Mouse (Mus musculus) frontal cortex, postnatal 25 days (tissue): ENCODE measurements around the gene Adam1b.
"Not testable (repeated sequence)": the region's sequence is repeated elsewhere in the genome, so short reads cannot be mapped to it uniquely, and the experiment has no call there.

Source experiments
- DNase-seq, 2 experiments: peaks; one replicate each; pipeline ENCODE4 v3.0.0; 2022; ENCODE audit warnings: low spot score in 2 of 2

Adam1b gene

GRCm38 (mm10) chr5:121503231-121503630 is at the start of gene Adam1b:
TSS of gene Adam1b (minus strand) at chr5:121503435.
- no peak for DNase-seq

GRCm38 (mm10) chr5:121549196-121549595 is 46.0 kb upstream of the Adam1b start:
- no peak for DNase-seq

GRCm38 (mm10) chr5:121547084-121547483 is 43.8 kb upstream of the Adam1b start:
- no peak for DNase-seq

GRCm38 (mm10) chr5:121546530-121546895 is 43.3 kb upstream of the Adam1b start:
- peak; percentile 24 to 31 for DNase-seq

GRCm38 (mm10) chr5:121545793-121546529 is 42.7 kb upstream of the Adam1b start, which contains the start of gene Mapkapk5:
TSS of gene Mapkapk5 (minus strand) at chr5:121545905.
- DNase-seq: peak; percentile 96 to 98

DNA sequence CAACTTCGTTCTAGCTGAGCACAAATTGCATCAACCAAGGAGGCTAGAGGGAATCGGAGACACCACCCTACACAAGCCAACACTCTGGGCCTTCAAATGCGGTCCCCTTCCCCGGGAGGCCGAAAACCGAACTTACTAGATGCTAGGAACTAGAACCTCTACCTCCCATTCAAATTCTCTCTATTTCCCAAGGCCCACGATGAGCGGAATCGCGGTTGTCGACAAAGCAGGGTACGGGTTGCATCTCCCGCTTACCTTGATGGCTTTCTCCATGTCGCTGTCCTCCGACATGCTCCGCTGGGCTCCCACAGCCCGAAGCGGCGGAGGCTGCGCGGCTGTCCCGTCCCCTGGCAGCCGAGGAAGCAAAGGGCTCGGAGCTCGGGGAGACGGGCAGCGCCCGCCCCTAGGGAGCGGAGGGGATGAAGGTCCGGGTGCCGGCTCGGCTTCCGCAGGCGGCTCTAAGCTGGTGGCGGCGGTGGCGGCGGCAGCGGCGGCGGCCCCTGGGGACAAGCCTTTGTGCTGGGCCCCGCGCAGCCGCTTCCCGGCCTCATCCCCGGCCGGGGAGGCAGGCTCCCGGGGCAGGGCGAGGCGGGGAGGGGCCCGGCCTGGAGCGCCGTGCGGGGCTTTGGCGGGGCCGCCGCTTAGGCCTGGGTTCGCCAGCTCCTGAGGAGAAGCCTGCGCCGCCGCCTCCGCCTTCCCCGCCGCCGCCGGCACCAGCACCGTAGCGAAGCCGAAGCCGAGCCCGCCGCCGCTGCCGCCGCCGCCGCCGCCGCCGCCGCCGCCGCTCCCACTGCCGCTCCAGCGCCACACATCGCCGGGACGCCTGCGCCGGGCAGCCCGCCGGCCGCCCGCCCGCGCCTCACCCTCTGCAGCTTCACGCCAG is 41.9 kb upstream of the Adam1b start, which contains the start of the genes Adam1a and Gm42878:
Gene Adam1a (minus strand): TSS at position 573 of the 883 bp plus-strand sequence.
Gene Gm42878 (minus strand): TSS at position 573 of the 883 bp plus-strand sequence.
- peak in 1 of 2 experiments; percentile 17 for DNase-seq

DNA sequence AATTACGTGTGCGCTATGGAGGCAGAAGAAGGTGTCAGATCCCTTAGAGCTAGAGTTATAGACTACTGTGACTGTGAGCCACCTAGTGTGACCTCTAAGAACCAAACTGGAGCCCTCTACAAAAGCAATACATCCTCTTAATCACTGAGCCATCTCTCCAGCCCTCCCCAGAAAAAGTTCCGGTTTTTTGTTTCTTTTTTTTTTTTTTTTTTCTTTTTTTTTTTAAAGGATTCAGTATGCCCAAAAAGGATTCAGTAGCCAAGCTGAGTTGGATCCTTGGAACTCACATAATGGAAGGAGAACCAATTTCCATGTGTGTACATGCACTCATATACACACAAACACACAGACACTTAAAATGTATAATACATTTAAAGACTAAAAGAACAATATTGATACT is 40.1 kb upstream of the Adam1b start:
- no peak for DNase-seq

DNA sequence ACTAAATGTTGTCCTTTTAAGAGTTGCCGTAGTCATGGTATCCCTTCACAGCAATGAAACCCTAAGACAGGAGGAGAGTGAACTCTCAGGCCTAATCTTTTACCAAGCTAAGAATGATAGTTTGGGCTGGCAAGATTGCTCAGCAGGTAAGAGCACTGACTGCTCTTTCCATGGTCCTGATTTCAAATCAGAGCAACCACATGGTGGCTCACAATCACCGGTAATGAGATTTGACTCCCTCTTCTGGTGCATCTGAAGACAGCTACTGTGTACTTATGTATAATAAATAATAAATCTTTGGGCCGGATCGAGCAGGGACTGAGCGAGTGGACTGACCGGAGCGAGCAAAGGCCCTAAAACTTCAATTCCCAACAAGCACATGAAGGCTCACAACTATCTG is 38.0 kb upstream of the Adam1b start:
- DNase-seq: no peak

DNA sequence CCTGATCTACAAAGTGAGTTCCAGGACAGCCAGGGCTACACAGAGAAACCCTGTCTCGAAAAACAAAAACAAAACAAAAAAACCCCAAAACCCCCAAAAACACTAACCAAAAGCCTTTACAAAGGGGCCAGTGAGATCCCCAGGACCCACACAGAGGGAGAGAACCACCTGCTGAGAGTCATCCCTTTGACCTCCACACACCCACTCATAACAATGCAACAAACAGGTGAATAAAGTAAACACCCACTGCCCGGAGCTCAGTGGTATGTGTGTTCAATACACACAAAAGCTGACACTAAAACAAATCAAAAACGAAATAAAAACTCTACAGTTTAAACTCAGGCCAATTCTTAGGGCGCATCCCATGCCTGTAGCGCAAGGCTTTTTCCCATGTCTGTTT is 36.8 kb upstream of the Adam1b start:
- no peak for DNase-seq

GRCm38 (mm10) chr5:121537588-121537987 is 34.4 kb upstream of the Adam1b start:
- DNase-seq: no peak

DNA sequence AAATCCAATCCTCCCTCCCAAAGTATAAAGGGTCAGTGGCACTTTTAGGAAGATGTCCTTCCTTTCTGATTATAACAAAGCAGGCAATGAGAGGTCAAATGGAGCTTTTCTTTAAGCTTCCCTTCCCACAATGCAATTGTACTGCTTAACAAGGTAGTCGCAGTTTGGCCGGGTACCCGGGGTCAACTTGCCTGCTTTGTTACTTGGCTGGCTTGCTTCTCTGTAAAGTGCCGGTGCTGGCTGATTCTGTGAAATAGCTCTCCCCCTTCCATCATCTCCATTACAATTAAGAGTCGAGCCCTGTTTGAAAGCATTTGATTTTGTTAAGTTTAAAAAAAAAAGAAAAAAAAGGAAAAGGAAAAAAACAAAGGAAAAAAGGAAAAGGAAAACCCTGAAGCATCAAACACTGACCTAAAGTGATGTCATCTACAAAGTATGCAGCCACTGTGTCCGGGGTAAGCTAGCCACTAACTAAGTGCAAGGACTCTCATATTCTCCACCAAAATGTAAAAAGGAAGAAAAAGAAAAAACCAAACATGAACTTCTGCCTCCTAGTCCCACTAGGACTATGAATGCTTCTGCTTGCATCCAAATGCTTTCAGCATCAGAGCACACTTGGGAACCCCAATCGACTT is 33.8 kb upstream of the Adam1b start:
- DNase-seq: no peak

DNA sequence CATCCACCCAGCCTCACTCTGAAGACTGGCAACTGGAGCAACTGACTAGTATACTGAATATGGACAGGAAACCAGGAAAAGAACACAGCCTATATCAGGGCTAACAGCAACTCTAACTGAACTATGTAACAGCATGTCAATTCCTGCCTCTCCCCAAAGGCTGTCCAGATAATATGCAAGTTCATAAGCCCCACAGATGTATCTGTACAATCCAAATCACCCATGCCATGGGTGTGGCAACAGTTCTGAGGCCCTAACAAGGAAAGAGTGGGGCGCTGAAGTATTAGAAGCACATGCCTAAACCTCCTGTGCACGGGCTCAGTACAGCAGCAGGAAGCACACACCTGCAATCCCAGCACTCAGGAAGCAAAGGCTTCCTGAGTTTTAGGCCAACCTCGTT is 31.9 kb upstream of the Adam1b start:
- no peak for DNase-seq

- DNase-seq: no peak
Observed at GRCm38 (mm10) chr5:121534521-121534920, 31.3 kb upstream of the Adam1b start.

- DNase-seq: no peak
Observed at GRCm38 (mm10) chr5:121526961-121527360, 23.7 kb upstream of the Adam1b start.

DNA sequence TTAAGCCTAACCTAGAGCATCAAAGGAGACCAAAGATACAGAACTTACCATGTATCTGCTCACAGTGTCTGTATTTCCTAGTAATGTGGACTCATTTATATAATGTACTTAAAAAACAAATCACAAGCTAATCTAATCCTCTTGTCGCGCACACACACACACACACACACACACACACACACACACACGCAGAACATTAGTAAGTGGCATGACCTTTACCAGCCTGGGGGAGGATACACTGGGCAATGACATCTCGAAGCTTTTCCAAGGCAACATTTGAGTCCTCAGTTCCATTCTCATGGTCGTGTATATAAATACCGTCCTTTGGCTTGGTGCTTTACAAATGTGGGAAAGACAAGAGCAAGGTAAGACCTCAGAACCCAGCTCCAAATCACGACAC is 23.3 kb upstream of the Adam1b start:
- no peak for DNase-seq

DNA sequence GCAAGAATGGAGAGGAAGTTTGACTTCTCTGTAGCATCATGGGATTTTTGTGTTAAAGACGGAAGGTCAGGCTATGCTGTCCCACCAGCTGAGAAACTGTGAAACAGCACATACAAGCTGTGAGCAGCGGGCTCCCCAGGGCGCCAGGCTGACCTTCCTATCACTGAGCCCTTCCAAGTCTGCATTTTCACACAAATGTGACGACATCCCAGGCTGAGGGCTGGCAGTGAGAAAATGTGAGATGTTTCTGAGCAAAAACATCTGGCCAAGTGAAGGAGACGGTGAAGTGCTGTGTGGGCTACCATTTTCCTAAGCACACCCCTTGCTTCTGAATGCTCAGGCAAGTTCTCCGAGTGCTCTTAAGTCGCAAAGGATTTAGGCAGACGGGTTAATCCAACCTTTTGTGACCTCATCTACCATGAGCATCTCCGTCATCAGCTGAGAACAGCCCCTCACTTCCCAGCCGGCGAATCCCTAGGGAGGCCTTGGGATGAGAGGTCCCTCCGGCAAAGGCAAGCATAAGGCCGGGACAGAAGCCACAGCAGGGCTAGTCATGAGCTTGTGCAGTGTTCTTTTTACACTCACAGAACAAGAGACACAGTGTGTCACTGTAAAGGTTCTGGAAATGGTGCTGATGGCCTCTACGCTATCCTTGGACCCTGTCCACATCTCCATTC is 22.7 kb upstream of the Adam1b start:
- no peak for DNase-seq

GRCm38 (mm10) chr5:121519758-121520157 is 16.5 kb upstream of the Adam1b start:
- not testable (repeated sequence) for DNase-seq

- no peak for DNase-seq
Observed at GRCm38 (mm10) chr5:121518983-121519382, 15.7 kb upstream of the Adam1b start.

DNA sequence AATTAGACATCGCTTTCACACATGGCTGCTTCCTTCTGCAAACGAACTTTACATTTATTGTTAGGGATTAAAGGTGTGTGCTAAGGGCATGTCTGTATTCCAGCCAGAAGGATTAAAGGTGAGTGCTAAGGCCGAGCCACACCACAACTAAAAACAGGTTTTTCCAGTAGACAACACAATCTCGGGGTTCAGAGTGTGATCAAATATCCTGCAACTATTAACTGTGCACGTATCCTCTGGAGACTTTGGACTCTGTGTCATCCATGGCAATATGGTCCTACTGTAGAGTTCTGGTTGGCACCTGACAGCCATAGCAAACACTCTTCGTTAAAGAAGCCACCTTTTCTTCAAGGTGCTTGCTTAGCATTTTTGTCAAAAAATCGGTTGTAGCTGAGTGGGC is 6.8 kb upstream of the Adam1b start:
- no peak for DNase-seq

DNA sequence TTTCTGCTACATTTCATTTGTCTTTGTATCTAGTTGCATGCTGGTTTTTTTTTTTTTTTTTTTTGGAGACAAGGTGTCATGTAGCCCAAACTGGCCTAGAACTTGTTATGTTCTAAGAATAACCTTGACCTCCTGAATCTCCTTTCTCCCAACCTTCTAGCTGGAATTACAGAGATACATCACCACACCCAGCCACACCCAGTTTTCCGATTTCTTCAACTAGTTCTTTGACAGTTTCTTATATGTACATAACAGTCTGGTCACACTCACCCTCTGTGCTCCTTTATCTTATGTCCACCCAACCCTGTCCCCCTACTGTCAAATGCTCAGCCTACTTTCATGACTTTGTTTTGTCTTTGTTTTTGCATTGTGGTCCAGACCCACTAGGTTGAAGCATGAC is 3.6 kb upstream of the Adam1b start:
- no peak for DNase-seq

- DNase-seq: not testable (repeated sequence)
Observed at GRCm38 (mm10) chr5:121501424-121501996, 1.7 kb downstream of the Adam1b start.
